Mouse (Mus musculus) kidney, embryonic 16.5 days (tissue): ENCODE measurements around the gene Clic4. TPM values are rescaled to one million over a fixed set of nuclear protein-coding genes. Genes with fewer than 3 reads are reported as not detected.

Experiments used
- ATAC-seq: fragments of 200-750 bp; cut with Nextera tagmentation; 2 replicates; pipeline ENCODE4 v1.8.0; 2017; ENCODE audit warnings: moderate TSS enrichment; ENCODE audit not compliant: low FRiP score, low TSS enrichment
- H3K27ac ChIP-seq: fragments of 300-500 bp; sonication (generic); 2 replicates; pipeline ENCODE4 v1.5.1; 2014; ENCODE audit warnings: low read length
- H3K27me3 ChIP-seq: fragments of 300-500 bp; sonication (generic); 2 replicates; pipeline ENCODE4 v1.6.1; 2014; ENCODE audit warnings: low read length, control low read depth, mixed read lengths; ENCODE audit not compliant: insufficient read depth
- H3K36me3 ChIP-seq: fragments of 300-500 bp; sonication (generic); 2 replicates; pipeline ENCODE4 v1.6.1; 2014; ENCODE audit warnings: low read length, control low read depth, mixed read lengths; ENCODE audit not compliant: insufficient read depth
- H3K4me1 ChIP-seq: fragments of 300-500 bp; sonication (generic); 2 replicates; pipeline ENCODE4 v1.6.1; 2014; ENCODE audit warnings: low read length, control low read depth, mixed read lengths; ENCODE audit not compliant: insufficient read depth
- H3K4me2 ChIP-seq: fragments of 300-500 bp; sonication (generic); replicated peaks from 2 replicates; pipeline ENCODE4 v1.6.1; 2014; ENCODE audit warnings: low read depth, low read length
- H3K4me3 ChIP-seq: fragments of 300-500 bp; sonication (generic); 2 replicates; pipeline ENCODE4 v1.5.1; 2014; ENCODE audit warnings: mild to moderate bottlenecking, low read length
- H3K9ac ChIP-seq: fragments of 300-500 bp; sonication (generic); replicated peaks from 2 replicates; pipeline ENCODE4 v1.6.1; 2014; ENCODE audit warnings: low read length
- H3K9me3 ChIP-seq: fragments of 300-500 bp; sonication (generic); 2 replicates; pipeline ENCODE4 v1.6.1; 2016; ENCODE audit warnings: low read length, control low read depth
- WGBS: fragments of 180-500 bp; shearing (Covaris S2); extraction: QIAGEN DNeasy Blood & Tissue Kit; methylation state at CpG from one replicate; pipeline ENCODE4 v1.1.7; 2014; 5-methylcytosine and 5-hydroxymethylcytosine counted together
- polyA plus RNA-seq: library from polyadenylated mRNA; unstranded; fragments of >200 nt; fragmentation: Nextera tagmentation; extraction: Ambion mirVana; gene quantifications from 2 replicates; pipeline ENCODE4 v1.2.1, GENCODE M21; 2015

Gene Clic4
- polyA plus RNA-seq, 1 experiment from 2014 or later = 228 TPM

GRCm38 (mm10) chr4:135297146-135297545 is 24.5 kb upstream of the Clic4 start:
- no peak overlapping the region for H3K4me3 ChIP-seq
- no peak for ATAC-seq
- no peak overlapping the region for H3K27ac ChIP-seq
- 89% methylated on average over 7 of the region's 7 CpGs for WGBS
- peaks cover 17% of the 10 kb centered on the region for H3K4me1 ChIP-seq
- H3K4me2 ChIP-seq = no peak overlapping the region
- no peak overlapping the region for H3K9ac ChIP-seq
- no peaks in the 10 kb centered on the region for H3K9me3 ChIP-seq
- no peaks in the 10 kb centered on the region for H3K27me3 ChIP-seq
- no peaks in the 10 kb centered on the region for H3K36me3 ChIP-seq

- H3K4me3 ChIP-seq = no peak overlapping the region
- peaks cover 22% of the 10 kb centered on the region for H3K4me1 ChIP-seq
- H3K36me3 ChIP-seq = no peaks in the 10 kb centered on the region
- no peak for ATAC-seq
- H3K4me2 ChIP-seq = no peak overlapping the region
- H3K27ac ChIP-seq = no peak overlapping the region
- H3K27me3 ChIP-seq = no peaks in the 10 kb centered on the region
- no peak overlapping the region for H3K9ac ChIP-seq
- no peaks in the 10 kb centered on the region for H3K9me3 ChIP-seq
These were observed 24.0 kb upstream of the Clic4 start for GRCm38 (mm10) chr4:135296565-135296964.

GRCm38 (mm10) chr4:135293813-135294212 is 21.2 kb upstream of the Clic4 start:
- Histone ChIP-seq H3K27me3 (no peaks in the 10 kb centered on the region), H3K9me3 (no peaks in the 10 kb centered on the region), H3K4me1 (peaks cover 23% of the 10 kb centered on the region), H3K4me2 (no peak overlapping the region), H3K9ac (no peak overlapping the region), H3K4me3 (no peak overlapping the region), H3K36me3 (no peaks in the 10 kb centered on the region), H3K27ac (no peak overlapping the region; the same call in 1 of the 2 replicates)
- 72% methylated on average over 3 of the region's 3 CpGs for WGBS
- no peak for ATAC-seq

GRCm38 (mm10) chr4:135292477-135293089 is 20.0 kb upstream of the Clic4 start:
- Histone ChIP-seq H3K27ac (peak overlapping the region; percentile 90), H3K36me3 (no peaks in the 10 kb centered on the region), H3K4me3 (no peak overlapping the region), H3K4me2 (peak overlapping the region; percentile 18; the same call in 1 of the 2 replicates), H3K27me3 (no peaks in the 10 kb centered on the region), H3K4me1 (peaks cover 23% of the 10 kb centered on the region), H3K9me3 (no peaks in the 10 kb centered on the region), H3K9ac (0 out of 2 replicates have a peak overlapping the region, but pooled peaks have one; percentile 20)
- 6% methylated on average over 12 of the region's 12 CpGs for WGBS
- ATAC-seq = peak; percentile 94

GRCm38 (mm10) chr4:135291841-135292240 is 19.2 kb upstream of the Clic4 start:
- WGBS = 43% methylated on average over 6 of the region's 6 CpGs
- H3K27ac ChIP-seq = peak overlapping the region; percentile 90

GRCm38 (mm10) chr4:135291199-135291598 is 18.6 kb upstream of the Clic4 start:
- peaks cover 33% of the 10 kb centered on the region for H3K4me1 ChIP-seq
- 91% methylated on average over 8 of the region's 8 CpGs for WGBS

More at GRCm38 (mm10) chr4:135291841-135292240, 19.2 kb upstream of the Clic4 start:
- Histone ChIP-seq H3K4me2 (no peak overlapping the region), H3K4me3 (no peak overlapping the region), H3K4me1 (peaks cover 27% of the 10 kb centered on the region), H3K27me3 (no peaks in the 10 kb centered on the region), H3K36me3 (no peaks in the 10 kb centered on the region), H3K9ac (no peak overlapping the region), H3K9me3 (no peaks in the 10 kb centered on the region)
- ATAC-seq = no peak

GRCm38 (mm10) chr4:135287975-135288374 is 15.4 kb upstream of the Clic4 start:
- Histone ChIP-seq H3K9ac (no peak overlapping the region), H3K4me2 (no peak overlapping the region), H3K36me3 (no peaks in the 10 kb centered on the region), H3K9me3 (no peaks in the 10 kb centered on the region), H3K27ac (0 out of 2 replicates have a peak overlapping the region, but pooled peaks have one; percentile 6), H3K4me3 (no peak overlapping the region), H3K4me1 (peaks cover 31% of the 10 kb centered on the region), H3K27me3 (no peaks in the 10 kb centered on the region)
- WGBS = 73% methylated on average over 3 of the region's 3 CpGs
- no peak for ATAC-seq

More at GRCm38 (mm10) chr4:135291199-135291598, 18.6 kb upstream of the Clic4 start:
- Histone ChIP-seq H3K9ac (no peak overlapping the region), H3K36me3 (no peaks in the 10 kb centered on the region), H3K27ac (no peak overlapping the region), H3K4me2 (no peak overlapping the region), H3K9me3 (no peaks in the 10 kb centered on the region), H3K4me3 (no peak overlapping the region), H3K27me3 (no peaks in the 10 kb centered on the region)
- ATAC-seq = no peak

- 10% methylated on average over 16 of the region's 16 CpGs for WGBS
- peaks cover 23% of the 10 kb centered on the region for H3K4me1 ChIP-seq
- peak overlapping the region; percentile 33; the same call in 1 of the 2 replicates for H3K4me2 ChIP-seq
- H3K36me3 ChIP-seq = no peaks in the 10 kb centered on the region
- no peak overlapping the region for H3K4me3 ChIP-seq
- peak overlapping the region; percentile 32; the same call in 1 of the 2 replicates for H3K9ac ChIP-seq
- H3K27me3 ChIP-seq = no peaks in the 10 kb centered on the region
- no peaks in the 10 kb centered on the region for H3K9me3 ChIP-seq
- ATAC-seq = peak; percentile 52; the same call in 1 of the 2 replicates
- peak overlapping the region; percentile 67 for H3K27ac ChIP-seq
These were observed 14.3 kb upstream of the Clic4 start for GRCm38 (mm10) chr4:135286833-135287395.

- peaks cover 19% of the 10 kb centered on the region for H3K4me1 ChIP-seq
- H3K9me3 ChIP-seq = no peaks in the 10 kb centered on the region
- H3K27me3 ChIP-seq = no peaks in the 10 kb centered on the region
- H3K27ac ChIP-seq = peak overlapping the region; percentile 67
- H3K36me3 ChIP-seq = no peaks in the 10 kb centered on the region
- H3K4me3 ChIP-seq = no peak overlapping the region
- no peak overlapping the region for H3K9ac ChIP-seq
- H3K4me2 ChIP-seq = no peak overlapping the region; the same call in 1 of the 2 replicates
- WGBS = 43% methylated on average over 12 of the region's 12 CpGs
- ATAC-seq = no peak
These were observed 13.5 kb upstream of the Clic4 start for GRCm38 (mm10) chr4:135286033-135286622.

- no peak for ATAC-seq
- Histone ChIP-seq H3K4me2 (no peak overlapping the region), H3K27ac (no peak overlapping the region), H3K27me3 (no peaks in the 10 kb centered on the region), H3K9ac (no peak overlapping the region), H3K4me3 (no peak overlapping the region), H3K36me3 (no peaks in the 10 kb centered on the region), H3K4me1 (peaks cover 19% of the 10 kb centered on the region), H3K9me3 (no peaks in the 10 kb centered on the region)
- 43% methylated on average over 8 of the region's 8 CpGs for WGBS
These were observed 12.8 kb upstream of the Clic4 start for GRCm38 (mm10) chr4:135285436-135285835.
